Mouse (Mus musculus) MEL (cell line): ENCODE results near the gene Gm38394.

Source experiments
- CTCF ChIP-seq, 3 experiments: IDR thresholded peaks in 2 of 3; conservative IDR thresholded peaks in 1 of 3; 2 replicates each; pipeline ENCODE4 v1.5.1; 2011 to 2012; ENCODE audit warnings: low read length in 3 of 3, low read depth in 2 of 3, mild to moderate bottlenecking in 2 of 3, improper control_type of control experiment in 1 of 3, inconsistent platforms in 1 of 3, mixed read lengths in 1 of 3, moderate library complexity in 1 of 3; ENCODE audit not compliant: control insufficient read depth in 1 of 3, insufficient read depth in 1 of 3, poor library complexity in 1 of 3, severe bottlenecking in 1 of 3
- MAX ChIP-seq: IDR thresholded peaks from 2 replicates; pipeline ENCODE4 v1.6.1; 2011; ENCODE audit warnings: low read length, improper control_type of control experiment
- POLR2A ChIP-seq, 2 experiments: IDR thresholded peaks; 2 replicates each; pipeline ENCODE4 v1.6.1; 2011 to 2012; ENCODE audit warnings: low read length in 2 of 2, mild to moderate bottlenecking in 2 of 2, control low read depth in 1 of 2, improper control_type of control experiment in 1 of 2, low read depth in 1 of 2, moderate library complexity in 1 of 2; ENCODE audit not compliant: control insufficient read depth in 1 of 2, insufficient read depth in 1 of 2, poor library complexity in 1 of 2
- TBP ChIP-seq: IDR thresholded peaks from 2 replicates; pipeline ENCODE4 v1.8.0; 2011; ENCODE audit warnings: low read depth, low read length, improper control_type of control experiment

GRCm38 (mm10) chr1:133664203-133664970, 3.3 kb upstream of the Gm38394 start:
- TF ChIP-seq CTCF (IDR thresholded peaks at IDR 0.05 in 2 of 3, conservative IDR thresholded peaks at IDR 0.05 in 1 of 3; ENCODE audit: control insufficient read depth in 1 of 3, insufficient read depth in 1 of 3, low read depth in 2 of 3, low read length in 3 of 3, poor library complexity in 1 of 3, severe bottlenecking in 1 of 3) = no peak
- TF ChIP-seq TBP = no peak
- TF ChIP-seq MAX = no peak
- no peak for TF ChIP-seq POLR2A (IDR thresholded peaks at IDR 0.05; ENCODE audit: control insufficient read depth in 1 of 2, insufficient read depth in 1 of 2, low read depth in 1 of 2, low read length in 2 of 2, poor library complexity in 1 of 2)
